Mouse (Mus musculus) right cerebral cortex, postnatal 14 days (tissue): ENCODE data around the gene Abca1.
A peak's percentile ranks its signal among the peaks of the same experiment; 100 is the strongest.

ENCODE experiments used
- DNase-seq: peaks from one replicate; pipeline ENCODE4 v3.0.0; 2022

Abca1 gene

DNA sequence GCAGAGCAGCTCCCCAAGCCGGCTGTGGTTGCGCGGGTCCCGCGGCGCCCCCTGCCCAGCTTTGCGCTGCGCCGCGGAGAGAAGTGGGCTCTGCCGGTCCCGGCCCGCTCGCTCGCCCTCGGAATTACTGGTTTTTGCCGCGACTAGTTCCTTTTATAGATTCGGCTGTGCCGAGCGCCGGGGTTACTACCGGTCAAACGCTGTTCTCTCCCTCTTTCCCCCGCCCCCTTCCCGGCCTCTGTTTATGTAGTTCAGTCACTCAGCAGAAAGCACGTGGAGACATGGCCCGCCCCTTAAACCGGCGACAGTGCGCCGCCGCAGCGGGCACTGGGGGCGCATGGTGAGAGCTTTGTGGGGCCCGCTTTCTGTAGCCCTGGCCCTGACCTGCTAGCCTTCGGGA, at the start of gene Abca1:
Gene Abca1, minus strand, starts transcription at position 129 of the 400 bp plus-strand sequence.
- peak; percentile 88 for DNase-seq

DNA sequence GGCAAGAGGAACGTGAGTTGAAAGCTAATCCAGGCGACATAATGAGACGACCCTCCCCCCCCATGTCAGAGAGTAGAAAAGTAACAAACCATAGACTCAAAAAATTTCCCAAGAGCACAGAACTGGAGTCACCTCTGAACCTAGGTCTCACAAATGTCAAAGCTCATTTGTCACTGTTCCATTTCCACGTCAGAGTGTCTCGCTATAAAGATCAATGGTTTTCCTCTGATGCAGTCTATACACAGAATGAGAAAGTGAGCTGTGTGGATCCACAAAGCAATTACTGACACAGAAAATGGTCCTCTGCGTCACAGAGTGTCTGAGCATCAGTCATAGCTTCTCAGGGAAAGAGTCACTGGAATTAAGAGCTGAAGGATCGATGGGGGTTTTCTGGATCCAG, 44.8 kb upstream of the Abca1 start:
- DNase-seq, result no peak

DNA sequence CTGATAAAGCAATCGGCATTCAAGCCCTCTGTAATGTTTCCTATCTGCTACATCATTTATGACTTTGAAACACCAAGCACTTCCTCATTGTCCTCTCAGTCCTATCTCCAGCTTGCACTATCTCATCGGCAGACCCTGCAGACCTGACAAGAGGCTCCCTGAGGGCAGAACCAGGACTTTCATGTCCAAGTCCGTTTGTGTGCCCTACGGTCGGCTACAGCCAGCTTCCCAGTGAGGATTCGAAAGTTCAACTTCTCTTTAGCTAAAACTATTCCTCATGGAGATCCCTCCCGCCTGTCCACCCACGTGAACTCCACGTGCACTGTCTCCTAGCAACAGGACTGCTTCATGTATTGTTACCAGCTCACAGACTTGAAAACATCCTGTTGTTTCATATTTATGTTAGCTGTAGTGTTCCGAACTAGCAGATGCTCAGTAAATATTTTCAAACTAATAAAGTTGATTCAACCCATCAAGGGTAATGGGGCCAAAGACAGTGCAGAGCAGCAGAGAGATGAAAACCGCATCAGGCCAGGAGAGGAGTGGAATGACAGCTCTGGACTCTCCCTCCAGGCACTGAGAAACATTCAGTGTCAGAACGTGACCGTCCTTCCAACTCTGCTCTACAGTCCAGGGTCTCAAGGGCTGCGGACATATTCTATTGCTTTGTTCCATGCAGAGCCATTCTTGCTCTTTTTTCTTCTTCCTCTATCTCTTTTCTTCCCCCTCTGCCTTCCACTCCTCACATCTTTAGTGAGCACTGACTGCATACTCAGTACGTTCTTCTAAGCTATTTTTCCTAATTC, 44.1 kb upstream of the Abca1 start:
- DNase-seq, result peak; percentile 17

DNA sequence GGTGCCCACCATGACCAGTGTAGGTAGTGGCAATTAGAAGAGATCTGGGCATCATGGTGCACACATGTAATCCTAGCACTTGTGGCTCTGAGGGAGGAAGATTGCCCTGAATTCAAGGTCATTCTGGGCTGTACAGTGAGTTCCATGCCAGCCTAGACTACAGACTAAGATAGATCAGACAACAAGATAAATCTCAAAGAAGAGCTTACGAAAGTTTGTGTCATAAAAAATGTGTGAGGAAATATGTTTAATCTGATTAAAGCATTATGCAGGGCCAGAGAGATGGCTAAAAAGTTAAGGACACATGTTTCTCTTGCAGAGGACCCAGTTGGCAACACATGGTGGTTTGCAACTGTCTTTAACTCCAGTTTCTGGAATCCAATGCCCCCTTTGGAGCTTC, 40.6 kb upstream of the Abca1 start:
- no peak for DNase-seq

DNA sequence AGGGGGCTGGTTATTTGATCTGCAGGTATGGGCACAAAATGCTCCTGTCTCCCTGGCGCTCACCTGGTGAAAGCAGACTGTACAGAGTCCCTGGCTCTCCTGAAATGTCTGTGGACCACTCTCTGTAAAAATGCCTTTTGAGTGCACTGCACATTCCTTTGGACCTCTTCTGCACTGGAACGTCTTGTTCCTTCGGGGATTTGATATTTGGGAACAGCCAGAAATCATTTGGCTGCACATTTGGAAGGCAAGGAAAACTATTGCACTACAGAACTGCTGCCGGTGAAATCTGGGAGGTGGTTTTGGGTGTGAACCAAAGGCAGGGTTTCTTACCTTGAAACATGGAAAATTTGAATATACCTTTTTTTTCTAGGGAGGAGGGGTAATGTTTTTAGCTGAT, 38.1 kb upstream of the Abca1 start:
- no peak for DNase-seq

DNA sequence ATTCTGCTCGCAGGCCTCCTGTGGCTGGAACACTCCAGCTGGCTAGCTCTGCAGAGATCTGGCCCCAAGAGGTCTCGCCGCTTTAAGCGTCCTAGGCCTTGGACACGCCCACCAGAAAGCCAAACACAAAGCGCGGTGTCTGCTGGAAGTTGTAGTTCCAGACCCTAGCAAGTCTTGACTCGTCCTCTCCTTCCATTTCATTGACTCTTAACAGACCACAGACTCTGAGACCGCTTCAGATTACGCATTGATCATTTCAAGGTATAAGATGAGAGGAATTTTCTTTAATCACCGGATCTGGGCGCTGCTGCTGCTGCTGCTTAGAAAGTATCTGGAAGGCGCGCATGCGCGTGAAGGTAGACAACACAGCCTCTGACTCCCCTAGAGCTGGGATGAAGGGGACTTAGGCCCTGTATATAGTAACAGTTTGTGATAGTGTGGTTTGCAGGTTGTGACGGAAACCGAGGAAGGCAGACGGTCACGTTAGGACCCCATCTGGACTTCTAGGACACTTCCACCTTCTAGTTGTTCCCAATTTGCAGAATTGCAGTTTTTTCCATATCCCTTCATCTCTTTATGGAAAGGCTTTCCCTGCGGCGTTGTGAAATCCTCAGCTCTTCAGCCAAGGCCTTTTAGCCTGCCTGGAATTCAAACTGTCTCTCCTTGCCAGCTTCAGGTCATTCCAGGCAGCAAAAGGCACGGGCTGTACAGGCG, 36.5 kb upstream of the Abca1 start:
- DNase-seq, result peak; percentile 85

DNA sequence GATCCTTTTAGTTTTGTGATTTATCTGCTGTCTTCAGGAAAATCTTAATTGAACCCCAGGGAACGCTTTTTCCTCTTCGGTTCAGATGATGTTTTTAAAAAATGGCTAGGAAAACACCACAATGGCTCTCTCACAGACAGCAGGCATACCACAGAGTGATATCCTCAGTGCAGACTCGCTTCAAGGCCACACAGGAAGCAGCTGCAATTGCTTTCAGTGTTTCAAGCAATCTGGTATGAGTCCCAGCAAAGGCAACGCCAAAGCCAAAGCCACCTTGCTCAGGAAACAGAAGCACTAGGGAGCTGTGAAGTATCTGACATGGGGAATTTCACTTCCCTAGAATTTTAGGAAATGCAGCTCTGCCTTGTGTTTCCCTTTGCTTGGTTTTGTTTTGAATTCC, 27.4 kb upstream of the Abca1 start:
- DNase-seq, result no peak

DNA sequence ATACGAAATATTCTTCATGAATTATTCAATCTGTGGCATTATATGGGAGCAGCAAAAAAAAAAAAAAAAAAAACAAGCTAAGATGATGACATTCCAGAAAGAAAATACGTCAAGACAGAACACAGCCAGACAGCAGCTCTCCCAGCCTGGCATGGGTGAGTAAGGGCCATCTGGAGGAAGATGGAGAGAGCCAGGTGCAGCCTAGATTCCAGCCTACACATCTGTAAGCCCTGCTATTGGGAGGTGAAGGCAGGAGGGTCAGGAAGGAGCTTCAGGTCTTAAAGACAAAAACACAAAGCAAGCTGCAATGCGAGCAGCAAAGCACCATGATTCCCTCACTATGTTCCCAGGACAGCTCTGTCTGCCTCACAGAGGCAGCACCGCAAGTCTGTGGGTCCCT, 26.9 kb upstream of the Abca1 start:
- DNase-seq, result no peak

DNA sequence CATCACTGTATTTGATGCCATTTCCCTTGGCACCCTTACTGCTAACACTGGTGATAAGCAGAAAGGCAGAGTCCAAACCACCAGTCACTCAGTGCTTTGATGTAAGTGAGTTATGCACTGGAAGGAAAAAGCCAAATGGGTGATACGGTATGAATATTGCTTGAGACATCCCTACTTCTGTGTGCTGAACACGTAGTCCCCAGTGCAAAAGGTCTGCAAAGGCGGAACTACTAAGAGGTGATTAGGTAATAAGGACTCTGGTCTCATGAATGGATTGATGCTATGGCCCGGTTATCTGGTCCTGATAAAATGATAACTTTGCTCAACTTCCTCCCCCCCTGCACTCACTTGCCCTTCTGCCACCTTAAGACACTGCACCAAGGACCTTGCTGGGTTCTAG, 26.4 kb upstream of the Abca1 start:
- DNase-seq, result no peak

DNA sequence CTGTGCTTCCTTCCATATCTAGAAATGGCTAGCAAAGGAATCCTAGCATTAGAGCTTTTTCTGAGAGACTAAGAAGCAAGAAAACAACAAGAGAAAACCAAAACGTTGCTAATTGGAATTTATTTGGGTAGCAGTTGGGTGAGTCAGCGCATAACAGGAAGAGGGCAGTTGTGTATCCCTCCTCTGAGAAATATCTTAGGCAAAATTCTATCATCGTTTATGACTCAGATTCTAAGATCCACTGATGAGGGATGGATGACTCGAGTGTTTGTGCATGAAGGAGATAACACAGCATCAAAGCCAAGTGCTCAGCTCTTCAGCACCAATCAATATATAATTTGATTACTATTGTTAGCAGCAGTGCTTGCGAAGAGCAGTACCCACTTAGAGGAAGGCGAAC, 21.8 kb upstream of the Abca1 start:
- DNase-seq, result no peak

DNA sequence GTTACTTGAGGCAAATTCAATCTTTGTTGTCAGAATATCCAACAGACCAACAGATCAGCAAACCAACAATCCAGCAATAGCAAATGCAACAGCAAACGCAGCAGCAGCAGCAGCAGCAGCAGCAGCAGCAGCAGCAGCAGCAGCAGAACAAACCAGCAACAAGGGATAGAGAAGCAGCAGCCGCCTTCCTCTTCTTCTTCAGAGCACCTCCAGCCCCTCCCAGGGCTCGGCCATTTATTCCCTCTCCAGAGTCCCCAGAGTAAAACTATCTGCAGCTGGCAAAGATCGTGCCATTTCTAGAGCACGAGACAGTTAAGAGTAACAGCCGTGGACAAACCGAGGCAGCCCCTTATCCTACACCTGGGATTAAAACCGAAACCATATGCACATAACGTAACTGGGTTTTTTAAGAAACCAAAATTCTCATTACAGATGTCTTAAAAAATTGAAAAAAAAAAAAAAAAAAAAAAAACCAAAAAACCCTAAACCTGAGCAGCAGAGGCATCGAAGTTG, 19.7 kb upstream of the Abca1 start:
- DNase-seq, result no peak

DNA sequence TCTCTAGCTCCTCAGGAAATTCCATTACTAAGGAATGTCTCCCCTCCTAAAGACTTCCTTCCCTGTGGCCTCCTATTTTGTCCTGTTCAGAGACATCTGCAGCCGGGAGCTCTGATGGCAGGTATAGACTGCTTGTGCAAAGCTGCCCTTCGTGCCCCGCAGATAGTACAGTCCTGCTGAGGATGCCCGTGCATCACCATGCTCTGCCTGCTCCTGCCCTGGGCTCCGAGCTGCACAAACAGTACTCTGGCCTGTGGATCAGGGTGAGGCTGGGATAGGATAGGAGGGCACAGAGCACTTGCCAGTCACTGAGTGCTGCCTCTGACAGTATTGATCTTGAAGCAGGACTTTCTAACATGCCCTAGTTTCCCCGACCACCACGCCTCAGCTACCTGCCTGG, 18.8 kb upstream of the Abca1 start:
- no peak for DNase-seq

DNA sequence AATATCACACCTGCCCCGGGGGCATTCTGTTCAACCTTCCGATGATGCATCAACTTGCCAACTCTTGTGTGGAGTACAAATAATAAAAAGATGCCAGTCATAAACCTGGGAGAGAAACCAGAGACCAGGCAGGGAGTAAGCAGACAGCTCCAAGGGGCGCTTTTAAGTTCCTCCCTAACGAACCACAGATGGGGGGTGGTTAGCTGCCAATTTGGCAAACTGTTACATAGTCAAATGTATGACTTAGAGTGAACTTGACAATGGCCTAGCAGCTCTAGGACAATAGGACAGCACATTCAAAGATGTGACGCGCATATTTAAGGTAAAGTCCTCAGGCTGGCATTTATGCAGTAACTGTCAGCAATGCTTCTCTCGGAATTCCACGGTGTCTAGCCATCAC, 18.0 kb upstream of the Abca1 start:
- no peak for DNase-seq

DNA sequence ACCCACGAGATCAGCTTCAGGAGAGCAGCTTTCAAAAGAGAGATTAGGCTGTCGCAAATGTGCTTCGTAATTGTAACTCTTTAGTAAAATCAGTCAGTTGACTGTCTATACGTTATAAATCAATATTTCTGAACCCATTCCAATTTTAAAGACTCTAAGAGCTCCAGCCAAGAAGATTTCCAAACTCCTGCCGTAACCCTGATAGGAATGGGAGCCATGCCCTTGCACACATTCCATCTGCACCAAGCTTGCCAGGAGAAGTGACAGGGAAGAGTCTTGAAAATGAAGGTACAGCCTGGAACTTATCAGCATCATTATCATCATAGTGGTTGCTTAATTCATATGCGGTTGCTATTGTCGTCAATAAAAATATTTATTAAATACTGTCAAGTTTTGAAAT, 15.2 kb upstream of the Abca1 start:
- no peak for DNase-seq

DNA sequence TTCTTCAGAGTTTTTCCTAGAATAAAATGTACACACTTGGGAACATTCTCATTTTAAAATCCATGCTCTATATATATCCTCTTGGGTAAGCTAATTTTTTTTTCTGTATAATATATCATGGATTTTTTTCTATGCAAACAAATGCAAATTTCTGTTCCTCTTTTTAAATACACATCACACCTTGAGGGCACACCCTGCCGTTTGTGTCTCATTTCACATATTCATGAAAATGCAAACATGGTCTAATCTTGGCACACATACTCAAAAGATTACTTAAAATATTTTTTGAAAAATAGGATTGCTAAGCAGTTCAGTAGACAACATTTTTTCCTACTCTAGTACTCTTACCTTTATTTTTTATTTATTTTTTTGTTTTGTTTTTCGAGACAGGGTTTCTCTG, 10.7 kb upstream of the Abca1 start:
- no peak for DNase-seq

DNA sequence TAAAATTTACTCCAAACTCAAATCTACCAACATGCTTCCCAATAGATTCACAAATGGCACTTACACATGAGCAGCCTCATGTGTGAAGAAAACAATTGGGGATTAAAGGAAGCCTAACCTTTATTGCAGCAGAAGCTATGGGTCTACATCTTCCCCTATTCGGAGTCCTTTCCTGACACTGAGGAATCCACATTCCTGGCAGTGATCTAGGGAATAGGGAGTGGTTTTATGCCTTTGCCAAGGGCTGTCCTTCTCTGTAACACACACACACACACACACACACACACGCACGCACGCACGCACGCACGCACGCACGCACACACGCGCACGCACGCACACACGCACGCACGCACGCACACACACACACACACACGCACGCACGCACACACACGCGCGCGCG, 5.5 kb upstream of the Abca1 start:
- DNase-seq, result no peak

DNA sequence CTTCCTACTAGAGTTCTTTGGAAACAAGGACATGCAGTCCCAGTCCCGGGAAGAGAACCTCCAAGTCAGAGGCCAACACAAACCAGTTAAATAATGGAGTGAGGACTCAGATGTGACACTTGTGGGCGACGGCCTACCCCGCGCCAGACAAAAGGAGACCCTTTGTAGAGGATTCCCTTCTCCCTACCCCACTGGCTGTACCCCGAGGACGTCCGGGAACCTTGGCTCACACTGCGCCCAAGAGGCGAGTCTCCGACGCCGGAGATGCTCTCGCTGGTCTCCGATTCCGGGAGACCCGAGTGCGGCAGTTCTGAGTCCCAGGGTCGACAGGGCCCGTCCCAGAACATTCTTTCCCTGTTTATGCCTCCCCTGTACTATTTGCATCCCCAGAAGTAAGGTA, 519 bp downstream of the Abca1 start:
- DNase-seq, result peak; percentile 6

DNA sequence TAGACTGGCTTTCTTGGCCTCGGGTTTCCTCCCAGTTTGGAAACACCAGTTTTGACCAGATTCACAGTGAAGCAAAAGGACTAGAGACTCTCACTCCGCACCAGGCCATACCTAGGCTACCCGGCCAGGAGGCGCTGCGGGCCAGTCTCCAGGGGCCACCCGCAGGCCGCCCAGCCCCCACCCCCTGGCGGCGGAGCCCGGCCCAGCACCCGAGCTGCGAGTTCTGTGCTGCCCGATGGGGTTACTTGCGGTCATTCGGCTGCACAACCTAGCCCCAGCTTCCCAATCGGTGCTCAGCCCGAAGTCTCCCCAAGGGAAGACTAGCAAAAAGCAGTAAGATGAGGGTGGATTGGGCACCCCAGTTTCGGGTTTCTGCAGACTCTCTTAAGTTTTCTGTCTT, 1.1 kb downstream of the Abca1 start:
- DNase-seq, result peak; percentile 77

DNA sequence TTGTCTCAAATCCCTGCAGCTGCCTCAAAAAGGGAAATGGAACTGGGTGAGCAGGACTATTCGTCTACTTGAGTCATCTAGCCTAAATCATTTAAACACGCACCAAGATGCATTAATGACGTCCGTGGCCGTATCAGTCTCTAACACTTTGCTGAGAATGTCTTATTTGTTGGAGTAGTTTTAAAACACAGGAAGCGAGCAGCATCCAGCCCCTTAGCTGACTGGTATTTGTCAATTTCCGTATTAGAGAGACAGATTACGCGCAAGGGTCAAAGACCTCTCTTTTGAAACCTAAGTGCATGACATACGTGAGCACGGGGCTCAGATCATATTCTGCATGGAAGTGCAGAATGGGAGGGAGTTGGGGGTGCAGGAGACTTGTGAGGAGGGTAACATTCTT, 4.2 kb downstream of the Abca1 start:
- no peak for DNase-seq

DNA sequence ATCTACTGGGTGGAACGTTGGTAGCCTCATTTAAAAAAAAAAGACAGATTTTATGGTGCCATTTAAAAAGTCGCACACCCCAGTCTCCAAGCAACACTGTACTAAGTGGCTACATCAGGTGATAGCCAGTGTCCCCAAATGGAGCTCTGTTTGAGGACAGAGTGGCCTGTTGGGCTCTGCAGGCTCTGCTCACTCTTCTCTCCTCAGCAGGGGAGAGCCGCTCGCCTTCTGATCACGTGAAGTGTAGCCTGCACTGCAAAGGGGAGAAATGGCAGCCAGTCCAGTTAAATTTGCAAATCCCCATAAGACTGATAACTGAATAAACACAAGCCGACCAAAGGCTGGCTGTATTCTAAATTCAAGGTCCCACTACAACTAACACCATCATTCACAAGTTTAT, 6.0 kb downstream of the Abca1 start:
- no peak for DNase-seq

DNA sequence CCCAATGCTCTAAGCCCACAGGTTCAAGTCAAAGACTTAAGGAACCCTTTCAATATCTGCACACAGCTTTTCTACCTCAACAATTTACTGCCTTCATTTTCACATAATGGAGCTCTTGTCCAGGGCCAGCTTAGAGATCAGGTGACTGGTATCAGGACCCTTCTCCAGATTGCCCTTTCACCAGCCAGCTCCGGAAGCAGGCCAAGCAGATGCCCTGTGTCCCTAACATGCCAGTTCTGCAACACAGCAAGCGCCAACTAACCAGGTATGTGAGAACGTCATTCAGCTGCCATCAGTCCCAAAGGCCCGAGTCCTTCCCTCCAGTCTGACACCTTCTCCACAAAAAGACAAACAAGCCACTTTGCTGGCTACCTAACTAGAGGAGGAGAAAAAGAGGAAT, 6.6 kb downstream of the Abca1 start:
- DNase-seq, result no peak

DNA sequence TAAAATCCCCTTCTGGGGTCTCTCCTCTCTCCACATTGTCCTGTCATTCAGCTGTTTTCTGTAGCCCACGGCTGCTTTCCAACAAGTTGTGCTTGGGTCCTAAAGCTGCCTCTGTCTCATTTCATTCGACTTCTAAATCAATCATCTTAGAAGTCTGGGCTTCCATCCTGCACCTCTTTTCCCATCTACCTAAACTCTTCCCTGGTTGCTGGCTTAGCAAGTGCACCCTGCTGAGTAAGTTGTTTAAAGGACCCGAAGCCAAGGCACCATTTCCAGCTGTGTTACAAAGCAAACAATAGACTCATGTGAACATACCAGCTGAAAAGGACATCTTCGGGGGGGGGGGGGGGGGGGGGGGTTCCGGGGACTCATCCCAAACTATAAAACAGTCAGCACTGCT, 7.0 kb downstream of the Abca1 start:
- no peak for DNase-seq

DNA sequence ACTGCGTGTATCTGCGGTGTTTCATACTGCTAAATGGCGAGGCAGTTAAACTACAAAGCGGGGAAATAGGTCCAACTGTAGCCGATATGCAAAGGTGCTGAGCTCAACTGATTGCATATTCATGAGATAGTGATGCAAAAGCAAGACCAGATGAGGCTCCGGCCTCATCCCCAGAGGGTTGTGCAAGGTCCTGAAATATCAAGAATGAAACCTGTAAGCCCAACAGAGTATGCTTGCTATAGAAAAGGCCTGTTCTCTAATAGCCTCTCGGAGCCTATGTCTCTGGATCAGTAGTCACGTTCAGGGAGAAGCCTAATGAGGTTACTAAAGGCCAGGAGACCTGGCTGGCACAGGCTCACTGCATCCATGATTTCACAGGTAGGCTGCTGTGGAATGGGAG, 9.2 kb downstream of the Abca1 start:
- no peak for DNase-seq

DNA sequence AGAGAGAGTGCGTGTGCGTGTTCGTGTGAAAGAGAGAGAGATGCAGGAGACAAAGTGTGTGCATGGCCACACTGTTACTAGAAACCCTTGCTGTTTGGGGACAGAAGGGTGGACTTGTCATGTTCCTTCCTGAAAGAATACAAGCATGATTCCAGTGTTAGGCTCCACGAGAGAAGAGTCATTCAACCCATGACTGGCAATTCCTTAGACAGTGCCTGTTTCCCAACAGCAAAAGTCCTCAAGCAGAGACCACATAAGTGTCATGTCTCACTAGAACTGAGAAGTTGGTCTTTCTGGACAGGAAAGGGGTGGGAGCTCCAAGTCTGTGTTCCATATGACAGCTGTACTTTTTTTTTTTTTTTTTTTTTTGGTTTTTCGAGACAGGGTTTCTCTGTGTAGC, 10.1 kb downstream of the Abca1 start:
- no peak for DNase-seq

DNA sequence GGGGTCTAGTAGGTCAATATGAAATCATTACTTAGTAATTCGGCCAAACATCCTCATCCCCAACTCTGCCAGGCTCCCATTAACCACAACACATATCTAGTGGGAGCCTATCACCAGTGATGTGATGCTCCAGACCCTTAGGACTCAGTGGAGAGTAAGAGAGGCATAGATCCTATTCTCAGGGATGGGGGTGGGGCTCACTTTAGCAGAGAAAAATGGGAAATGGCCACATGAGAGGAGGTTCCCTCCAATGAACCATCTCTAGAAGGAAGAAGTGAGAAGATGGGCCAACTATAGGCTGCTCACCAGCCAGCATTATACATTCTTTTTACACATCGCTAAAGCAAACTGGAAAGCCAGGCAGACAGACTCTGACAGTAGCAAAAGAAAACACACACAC, 10.9 kb downstream of the Abca1 start:
- no peak for DNase-seq
